Mouse (Mus musculus) layer of hippocampus, postnatal 10 days (tissue): ENCODE data around the gene Bach2. TPM values are rescaled to one million over a fixed set of nuclear protein-coding genes. Genes with fewer than 3 reads are reported as not detected.

Source experiments
- DNase-seq, 2 experiments: peaks; one replicate each; pipeline ENCODE4 v3.0.0; 2021; ENCODE audit warnings: low spot score in 2 of 2
- total RNA-seq, 2 experiments: library from RNA; stranded (reverse); gene quantifications; 2 replicates each; pipeline ENCODE4 v1.2.3; 2021

Bach2 gene
- total RNA-seq, 2 experiments from 2014 or later: 23.8 to 29.4 TPM

DNA sequence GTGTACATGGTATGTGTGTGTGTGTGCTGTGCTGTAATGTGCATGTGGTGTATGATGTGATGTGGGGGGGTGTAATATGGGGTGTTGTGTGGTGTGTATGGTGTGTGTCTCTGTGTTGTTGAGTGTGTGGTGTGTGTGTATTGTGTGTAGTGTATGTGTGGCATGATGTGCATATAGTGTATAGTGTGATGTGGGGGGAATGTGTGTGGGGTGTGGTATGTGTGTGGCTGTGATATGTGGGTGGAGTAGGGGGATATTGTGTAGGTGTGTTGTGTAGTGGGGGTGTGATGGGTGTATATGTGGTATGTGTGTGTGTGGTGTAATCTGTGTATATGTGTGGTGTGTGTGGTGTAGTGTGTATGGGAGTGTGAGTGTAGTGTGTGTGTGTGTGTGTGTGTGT is 15.0 kb upstream of the Bach2 start:
- no peak for DNase-seq

DNA sequence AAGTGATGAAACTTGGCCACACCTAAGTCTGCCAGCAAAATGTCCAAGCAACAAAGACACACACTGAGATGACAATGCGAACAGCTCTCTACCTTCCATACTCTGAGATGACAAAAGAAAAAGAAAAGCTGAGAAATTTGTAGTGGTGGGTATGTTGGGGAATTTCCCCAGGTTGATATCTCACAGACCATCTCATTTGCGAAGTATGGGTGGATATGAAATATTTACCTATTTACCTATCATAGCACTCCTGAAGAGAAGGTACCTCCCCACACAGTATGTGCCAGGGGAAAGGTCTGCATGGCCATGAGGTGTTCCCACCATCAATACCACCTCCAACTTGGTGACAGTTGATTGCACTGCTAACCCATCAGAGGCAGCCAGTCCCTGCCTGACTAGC is 13.4 kb upstream of the Bach2 start:
- DNase-seq: no peak

DNA sequence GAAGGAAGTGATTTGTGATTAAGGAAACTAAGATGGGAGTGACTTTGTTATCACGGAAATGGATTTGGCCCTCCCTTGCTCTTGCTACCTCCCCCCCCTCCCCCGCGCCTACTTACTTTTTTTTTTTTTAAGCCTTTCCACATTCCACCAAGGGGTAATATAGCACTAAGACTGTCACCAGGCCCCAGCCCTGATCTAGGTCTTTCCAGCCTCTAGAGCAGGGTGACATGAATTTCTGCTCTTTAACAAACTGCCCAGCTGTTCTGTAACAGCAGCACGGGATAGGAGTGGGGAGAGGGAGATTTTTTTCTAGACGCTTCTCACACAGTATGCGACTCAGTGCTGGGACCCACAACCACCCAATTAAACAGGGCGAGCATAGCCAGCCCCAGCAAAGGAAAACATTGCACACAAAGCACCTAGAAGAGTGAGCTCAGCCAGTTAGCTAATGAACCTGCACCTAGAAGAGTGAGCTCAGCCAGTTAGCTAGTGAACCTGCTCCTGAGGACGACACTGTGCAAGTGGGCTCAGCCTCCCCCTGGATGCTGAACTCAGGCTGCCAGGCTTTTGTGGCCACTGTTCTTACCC is 10.5 kb upstream of the Bach2 start:
- no peak for DNase-seq

DNA sequence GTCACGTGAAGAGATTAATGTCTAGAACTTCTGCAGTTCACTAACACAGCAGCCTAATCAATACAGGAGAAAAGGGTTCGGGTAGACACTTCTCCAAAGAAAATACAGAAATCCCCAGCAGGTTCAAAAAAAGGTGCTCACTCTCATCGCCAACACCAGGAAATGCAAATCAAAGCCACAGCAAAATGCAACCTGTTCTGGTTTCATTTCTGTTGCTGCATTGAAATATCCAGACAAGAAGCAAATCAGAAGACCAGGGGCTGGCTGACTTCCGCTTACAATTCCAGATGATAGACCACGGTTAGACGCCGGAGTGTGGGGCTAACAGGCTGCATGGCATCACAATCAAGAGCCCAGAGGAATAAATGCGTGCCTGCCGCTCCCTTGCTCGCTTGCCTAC is 9.3 kb upstream of the Bach2 start:
- no peak for DNase-seq

DNA sequence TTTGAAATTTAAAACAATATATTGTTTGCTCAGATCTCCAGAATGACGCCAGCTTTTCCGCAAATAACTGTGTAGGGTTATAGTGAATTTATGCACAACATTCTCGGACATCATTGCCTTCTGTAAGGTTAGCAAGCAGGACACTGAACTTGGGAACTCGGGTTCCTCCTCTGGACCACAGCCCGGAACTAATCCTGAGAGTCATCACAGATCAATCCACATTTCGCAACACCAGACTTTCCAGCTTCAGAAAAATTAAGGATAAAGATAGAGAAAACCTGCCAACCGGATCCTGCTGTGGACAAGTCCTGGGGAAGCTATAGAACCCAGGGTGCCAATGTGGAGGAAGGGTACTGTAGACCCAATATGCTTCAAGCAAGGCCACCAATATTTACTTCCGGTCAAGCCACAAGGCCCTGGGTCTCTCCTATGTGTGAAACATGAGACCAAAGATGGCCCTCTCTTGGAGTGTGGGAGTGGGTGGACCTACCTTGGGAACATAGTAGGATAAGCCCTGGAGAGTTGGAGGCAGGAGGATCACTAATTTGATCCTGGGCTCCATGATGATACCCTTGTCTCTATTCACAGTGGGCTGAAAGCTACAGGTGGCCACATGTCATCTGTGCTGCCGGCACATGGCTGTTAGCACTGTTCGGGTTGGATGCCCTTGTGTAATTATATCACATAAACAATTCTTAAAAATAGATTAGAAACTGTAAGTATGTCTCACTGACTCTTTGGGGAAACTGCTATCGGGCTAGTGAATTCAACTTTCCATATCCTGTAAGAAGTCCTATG is 7.1 kb upstream of the Bach2 start:
- DNase-seq: no peak

DNA sequence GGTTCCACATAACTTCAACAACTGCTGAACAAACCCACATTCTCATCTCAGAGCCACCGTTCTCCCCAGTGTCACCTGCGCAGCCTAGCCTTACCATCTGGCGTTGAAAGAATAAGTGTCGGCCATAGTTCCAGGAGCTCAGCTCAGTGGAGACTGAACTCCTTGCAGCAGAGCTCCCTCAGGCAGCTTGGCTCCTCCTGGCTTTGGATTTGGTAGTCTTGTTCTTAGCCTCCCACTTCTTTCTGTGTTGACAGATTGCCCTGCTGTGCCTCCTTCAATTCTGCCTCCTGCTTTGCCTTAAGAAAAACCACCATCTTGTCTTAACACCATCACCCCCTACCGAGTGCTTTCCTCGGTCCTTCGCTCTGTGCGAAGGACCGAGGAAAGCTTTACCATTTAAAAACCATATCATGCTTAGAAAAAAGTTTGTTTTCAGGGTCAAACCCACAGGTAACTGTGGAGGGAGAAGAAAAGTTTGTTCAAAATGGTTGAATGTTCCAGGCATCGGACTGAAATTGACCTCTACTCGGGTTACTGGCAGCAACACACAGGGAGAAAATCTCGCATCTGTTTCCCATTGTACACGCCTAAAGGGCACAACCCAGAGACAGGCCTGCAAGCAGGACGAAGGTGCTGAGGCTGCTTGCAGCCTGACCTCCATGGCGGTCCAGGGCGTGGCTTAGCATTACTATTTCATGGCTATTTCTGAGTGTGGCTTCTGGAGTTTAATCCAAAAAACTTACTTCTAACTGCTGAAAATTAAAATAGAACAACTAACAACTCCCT is 2.5 kb upstream of the Bach2 start:
- no peak for DNase-seq

DNA sequence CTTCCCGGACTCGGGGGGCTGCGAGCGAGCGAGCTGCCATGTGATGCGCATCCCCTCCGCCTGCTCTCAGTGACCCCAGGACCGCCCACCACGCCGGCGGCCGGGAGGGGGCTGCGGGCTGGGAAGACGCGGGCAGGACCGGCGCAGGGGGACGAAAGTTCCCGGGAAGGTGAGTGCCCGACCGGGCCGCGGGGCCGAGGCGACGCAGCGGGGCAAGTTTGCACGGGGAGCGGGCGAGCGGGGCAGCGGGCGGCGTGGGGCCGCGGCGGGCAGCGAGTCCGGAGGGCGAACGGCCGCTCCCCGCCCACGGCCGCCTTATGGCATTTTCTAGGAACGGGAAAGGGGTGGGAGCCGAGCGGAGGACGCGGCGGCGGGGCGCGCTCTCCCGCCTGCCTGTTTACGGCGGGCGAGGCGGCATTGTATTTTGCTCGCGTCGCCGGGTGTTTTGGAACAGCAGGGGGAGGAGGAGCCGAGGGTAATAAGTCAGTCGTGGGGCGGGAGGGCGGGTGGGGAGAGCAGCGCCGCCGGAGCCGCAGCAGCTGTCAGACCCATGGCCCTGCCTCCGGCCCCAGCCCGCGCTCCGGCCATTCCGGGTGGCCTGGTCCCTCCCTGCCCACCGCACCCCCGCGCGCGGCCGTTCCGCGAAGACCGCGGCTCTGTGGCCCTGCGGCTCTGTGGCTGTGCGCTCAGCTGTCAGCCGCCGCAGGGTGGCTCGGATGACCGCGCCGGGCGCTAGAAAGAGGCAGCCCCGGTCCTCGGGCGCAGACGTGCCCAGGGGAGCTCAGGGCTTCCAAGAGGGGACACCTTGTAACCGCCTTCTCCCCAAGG is 531 bp downstream of the Bach2 start:
- DNase-seq: peak; percentile 68 to 77

DNA sequence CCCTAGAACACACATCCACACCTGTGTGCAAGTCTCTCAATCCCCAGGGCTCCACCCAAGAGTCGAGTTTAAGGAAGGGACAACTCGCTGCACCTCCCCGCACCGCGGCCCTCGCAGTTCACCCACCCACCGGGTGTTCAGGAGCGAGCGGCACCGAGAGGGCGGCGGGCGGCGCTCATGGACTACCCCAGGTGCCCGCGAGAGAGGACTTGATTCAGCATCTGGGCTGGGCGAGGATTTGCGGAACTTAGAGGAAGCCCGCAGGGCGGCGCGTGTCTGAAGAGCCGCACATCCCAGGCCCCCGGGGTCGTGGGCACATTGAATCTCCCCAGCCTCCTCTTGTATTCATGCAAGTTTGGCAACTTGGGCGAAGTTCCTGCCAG is 1.1 kb downstream of the Bach2 start:
- DNase-seq: peak; percentile 67 to 79

DNA sequence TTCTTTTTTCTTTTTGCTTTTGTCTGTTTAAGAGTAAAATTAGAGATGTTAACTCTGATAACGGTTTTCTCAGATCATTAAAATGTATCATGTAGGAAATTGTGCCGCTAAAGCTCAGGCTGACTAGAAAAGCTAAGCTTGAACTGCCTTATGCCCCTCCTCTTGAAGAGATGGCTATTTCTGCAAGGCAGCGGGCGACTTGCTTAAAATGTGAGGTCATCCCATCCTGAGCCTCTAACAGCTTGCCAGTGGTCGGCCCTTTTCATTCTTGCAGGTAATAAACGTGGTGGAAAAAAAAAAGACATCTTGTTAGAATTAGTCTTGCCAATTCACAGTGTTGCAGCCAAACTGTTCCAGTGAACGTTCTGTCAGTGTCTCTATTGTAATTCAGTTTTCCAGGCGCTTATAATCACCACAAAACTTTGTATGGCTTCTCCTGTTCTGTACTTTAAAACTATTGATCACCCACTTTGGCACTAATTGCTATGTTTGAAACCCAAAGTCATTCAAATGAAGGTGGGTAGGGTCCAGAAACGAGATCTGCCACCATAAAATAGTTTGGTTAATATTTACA is 1.9 kb downstream of the Bach2 start:
- no peak for DNase-seq

DNA sequence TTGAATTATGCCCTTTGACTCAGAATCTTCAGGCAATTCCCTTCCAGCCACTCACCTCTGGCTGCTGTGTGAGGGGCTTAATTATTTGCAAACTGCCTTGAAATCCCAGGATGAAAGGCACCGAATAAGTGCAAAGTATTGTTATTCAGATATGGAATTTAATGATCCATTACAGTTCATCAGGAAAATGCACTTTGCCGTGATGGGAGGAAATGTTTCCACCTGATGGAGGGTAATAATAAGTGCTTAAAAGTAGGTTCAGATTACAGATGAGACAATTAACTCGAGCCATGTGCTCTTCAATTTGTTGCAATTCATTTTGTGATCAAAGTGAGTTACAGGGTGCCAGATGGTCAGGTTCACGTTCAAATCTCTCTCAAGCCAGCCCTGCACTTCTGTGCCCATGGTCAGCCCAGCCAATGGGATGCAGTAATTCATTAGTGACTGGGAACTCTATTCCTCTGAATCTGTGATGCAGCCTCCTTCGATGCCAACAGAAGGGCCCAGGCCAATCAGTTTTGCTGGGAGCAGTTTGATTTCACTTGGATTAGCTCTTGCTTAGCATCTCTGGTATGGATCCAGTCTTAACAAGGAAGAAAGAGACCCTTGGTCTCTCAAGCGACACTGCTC is 2.9 kb downstream of the Bach2 start:
- peak; percentile 54 for DNase-seq

DNA sequence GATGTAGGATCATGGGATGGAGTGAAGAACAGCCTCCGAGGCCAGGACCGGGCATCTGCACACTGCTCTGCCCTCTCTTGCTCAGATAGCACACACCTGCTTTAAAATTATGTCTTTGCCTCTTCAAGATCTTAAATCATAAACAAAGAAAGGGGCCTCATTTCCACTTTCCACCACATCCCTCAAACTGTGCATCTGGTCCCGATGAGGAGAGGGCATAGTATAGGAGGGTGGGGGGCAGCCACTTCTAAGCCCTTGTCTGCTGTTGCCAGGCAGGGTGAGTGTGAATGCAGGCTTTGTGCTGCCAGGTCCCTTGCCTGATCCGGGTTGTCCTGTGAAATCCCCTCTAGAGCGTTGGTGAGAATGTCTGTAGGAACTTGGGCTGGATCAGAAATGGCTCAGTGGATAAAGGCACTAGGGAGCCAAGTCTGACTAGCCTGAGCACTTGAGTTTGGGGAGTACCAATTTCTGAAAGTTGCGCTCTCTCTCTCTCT is 3.6 kb downstream of the Bach2 start:
- no peak for DNase-seq

DNA sequence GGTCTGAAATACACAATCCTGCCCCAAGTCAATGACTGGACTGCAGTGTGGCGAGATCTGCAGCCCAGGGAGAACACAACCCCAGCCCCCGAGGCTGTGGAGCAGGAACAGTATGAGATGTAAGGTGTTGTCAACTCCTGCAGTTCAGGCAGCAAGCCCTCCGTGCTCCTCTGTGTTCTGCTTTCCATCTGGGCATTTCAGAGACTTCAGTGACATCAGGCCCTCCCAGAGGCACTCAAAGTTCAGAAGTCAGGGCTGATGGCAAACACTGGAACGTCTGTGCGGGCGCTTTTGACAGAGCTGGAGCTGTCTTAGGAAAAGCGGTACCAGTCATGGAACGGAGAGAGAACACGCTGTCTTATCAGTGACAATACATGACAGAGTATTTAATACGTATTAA is 4.9 kb downstream of the Bach2 start:
- no peak for DNase-seq

DNA sequence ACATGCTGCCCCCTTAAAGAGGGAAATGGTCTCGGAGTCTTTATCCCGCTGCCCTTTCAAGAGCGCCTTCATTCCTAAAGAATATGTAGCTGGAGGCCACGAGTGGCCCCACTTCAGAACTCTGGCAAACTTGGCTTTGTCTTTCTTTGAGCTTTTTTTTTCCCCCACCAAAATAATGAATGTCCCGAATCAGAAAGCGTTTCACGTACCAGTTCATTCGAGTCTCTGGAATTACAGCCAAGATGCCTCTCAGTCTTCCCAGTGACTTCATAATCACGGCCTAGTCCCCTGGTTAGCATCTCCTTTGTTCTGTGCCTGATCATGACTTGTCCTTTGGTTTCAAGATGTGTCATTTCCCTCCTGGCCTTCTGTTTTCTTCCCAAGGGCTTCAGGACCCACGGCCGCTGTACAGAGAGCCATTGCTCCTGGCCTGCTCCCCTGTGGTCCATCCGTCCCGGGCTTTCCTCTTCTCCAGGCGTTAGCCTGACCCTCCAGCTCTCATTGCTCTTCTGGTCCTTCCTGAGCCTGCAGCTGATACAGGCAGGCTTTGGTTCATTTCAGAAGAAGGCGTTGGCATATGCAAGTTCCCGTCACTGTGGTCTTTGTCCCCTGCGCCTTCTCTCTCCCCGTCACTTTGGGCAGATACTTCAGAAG is 5.6 kb downstream of the Bach2 start:
- peak in 1 of 2 experiments; percentile 40 for DNase-seq

DNA sequence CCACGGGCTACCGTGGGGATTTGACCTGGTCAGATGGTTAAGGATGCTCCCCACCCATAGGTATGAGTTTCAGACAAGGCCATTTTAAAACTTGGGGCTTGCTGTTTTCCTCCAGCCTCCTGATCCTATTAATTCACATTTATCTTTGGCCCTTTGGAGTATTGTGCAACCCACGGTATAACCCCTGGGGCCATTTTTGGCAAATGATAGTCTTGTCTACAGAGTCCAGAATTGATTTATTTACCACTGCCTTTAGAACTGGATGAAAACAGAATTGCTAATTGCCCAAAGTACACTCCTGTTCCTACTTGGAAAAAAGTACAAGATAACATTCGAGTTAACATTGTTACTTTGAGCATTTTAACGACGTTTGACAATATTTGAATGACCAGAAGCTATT is 7.0 kb downstream of the Bach2 start:
- DNase-seq: no peak

DNA sequence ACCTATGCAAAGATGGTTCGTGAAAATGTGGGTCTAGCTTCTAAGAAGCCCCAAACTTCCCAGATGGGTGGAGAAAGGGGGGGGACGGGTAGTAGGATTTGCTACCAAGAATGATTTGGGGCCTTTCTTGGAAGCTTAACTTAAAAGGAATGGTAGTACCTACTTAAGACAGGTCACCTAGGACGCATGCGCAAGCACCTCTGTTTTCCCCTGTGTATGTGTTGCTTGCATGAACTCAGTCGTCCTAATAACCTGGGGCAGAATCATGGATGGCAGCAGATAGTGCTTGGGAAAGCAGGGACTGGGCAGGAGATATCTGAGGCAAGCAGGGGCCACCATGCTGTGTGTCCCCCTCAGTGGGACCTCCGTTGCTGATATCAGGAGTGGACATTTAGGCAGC is 7.4 kb downstream of the Bach2 start:
- DNase-seq: no peak

DNA sequence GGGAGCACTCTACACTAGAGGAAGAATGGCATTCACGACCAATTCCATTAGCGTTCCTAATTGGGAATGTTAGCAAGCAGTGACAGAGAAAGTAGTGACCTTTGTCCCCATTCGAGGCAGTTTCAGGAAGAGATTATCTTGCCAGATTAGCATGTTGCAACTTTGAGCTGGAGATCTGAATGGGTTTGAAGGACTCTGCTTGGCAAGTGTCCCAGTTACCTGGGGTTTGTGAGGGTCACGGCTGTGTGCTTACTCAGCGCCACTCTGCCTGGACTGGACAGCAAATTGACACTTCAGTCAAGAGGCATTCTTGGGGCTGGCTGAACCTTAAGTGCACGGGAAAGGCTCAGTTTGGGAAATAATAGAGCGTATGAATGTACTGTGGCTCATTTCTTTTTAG is 8.2 kb downstream of the Bach2 start:
- DNase-seq: no peak

DNA sequence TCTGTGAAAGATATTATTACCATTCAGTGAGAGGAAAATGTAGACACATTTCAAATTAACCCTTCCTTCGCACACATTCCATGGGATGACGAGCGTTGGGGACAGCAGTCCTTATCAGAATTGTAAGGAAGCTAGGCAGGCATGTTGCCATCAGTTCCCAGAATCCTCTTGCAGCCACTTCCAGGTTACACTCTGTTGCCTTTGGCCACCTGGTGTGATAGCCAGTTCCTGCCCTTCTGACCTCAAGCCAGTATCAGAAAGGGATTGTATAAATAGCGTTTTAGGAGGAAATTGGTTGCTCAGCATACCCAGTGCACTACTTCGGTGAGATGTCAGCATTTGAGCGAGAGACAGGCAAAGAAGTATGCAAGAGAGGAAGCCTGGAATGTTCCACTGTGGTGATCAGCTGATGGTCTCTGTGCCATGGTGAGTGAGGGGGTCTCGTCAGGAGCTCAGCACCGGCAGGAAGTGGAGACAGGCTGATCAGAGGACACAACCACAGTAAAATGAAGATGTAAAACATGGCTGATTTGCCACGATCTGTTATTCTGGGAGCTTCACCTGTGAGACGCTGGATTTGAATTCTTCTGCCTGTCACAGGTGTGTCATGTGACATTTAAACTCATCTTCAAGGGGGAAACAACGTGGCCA is 9.0 kb downstream of the Bach2 start:
- DNase-seq: no peak

DNA sequence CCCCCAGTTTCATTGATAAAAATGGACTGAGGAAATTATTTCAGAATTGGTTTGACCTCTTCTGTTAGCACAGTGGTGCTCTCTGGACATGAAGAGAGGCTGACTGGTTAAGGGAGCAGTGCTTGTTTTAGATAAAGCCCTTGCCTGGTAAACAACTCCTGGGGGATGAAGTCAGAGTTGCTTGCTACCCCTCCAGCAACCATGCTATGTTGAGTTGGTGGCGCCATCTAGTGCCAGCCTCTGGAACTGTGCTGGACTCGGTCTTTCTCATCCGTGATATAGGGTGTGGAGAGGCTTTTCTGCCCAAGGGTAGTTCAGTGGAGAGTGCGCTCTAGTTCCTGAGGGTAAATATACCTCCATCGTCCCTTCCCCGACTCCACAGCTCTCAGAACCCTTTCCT is 9.6 kb downstream of the Bach2 start:
- peak; percentile 84 to 87 for DNase-seq

DNA sequence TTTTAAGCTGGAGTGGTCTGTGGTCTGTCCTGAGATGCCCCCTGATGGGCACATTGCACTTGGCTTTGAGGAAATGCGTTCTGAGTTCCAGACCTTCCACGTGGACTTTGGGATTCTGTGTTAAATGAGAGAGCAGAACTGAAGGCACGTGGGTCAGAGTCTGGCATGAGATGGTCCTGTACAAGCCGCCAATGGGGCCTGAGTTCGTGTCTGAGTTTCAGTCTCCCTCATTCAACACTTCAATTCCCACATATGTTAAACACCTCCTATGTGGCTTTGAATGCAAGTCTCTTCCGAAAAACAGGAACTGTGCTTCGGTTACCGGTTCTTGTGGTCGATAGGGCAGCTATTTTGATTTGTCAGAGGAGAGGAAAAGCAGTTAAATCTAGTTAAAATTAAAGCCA is 10.4 kb downstream of the Bach2 start:
- no peak for DNase-seq
